8 mouse cellular contexts compared by ENCODE assay signal in genomic region chr3:90509747-90510123, GRCm38 (mm10). TPM values are rescaled to one million over a fixed set of nuclear protein-coding genes. Genes with fewer than 3 reads are reported as not detected.
DNase-seq lines count a peak whose midpoint lies in the region; ATAC-seq and TF ChIP-seq lines count a peak whose summit lies in the region.

No protein-coding gene starts in this region.

- peak overlapping the region; percentile 95 for H3K4me3 ChIP-seq in kidney, postnatal 0 days (replicated peaks; ENCODE audit: low read depth, low read length)
- H3K4me3 ChIP-seq in embryonic facial prominence, embryonic 11.5 days (ENCODE audit: low read depth, low read length) = no peak overlapping the region; the same call in 1 of the 2 replicates
- peak overlapping the region; percentile 97 for H3K4me3 ChIP-seq in intestine, embryonic 15.5 days (replicated peaks)
- peak overlapping the region; percentile 99 for H3K4me3 ChIP-seq in neural tube, embryonic 12.5 days

- DNase-seq in kidney, postnatal 0 days (ENCODE audit: low spot score) = no peak
- no peak for DNase-seq in kidney, postnatal 14 days
- no peak for DNase-seq in embryonic facial prominence, embryonic 11.5 days (ENCODE audit: low spot score)
- no peak for DNase-seq in thymus, postnatal 4 days
- DNase-seq in right cerebral cortex, postnatal 36 days (ENCODE audit: low spot score in 2 of 2) = no peak
- DNase-seq in urinary bladder, postnatal 4 days (ENCODE audit: low spot score in 2 of 2) = no peak

- ATAC-seq in kidney, postnatal 0 days (replicated peaks; ENCODE audit: low FRiP score, low read depth) = no peak
- ATAC-seq in embryonic facial prominence, embryonic 11.5 days (replicated peaks; ENCODE audit: insufficient number of reproducible peaks, low FRiP score, low TSS enrichment, low read depth) = peak; percentile 22; the same call in 1 of the 2 replicates
- ATAC-seq in intestine, embryonic 15.5 days = peak; percentile 6
- ATAC-seq in neural tube, embryonic 12.5 days (ENCODE audit: low FRiP score, low read depth) = peak; percentile 42

- WGBS in kidney, postnatal 0 days = 26% methylated on average over 2 of the region's 2 CpGs
- WGBS in embryonic facial prominence, embryonic 11.5 days = 9% methylated on average over 2 of the region's 2 CpGs
- 18% methylated on average over 2 of the region's 2 CpGs for WGBS in intestine, embryonic 15.5 days
- 26% methylated on average over 2 of the region's 2 CpGs for WGBS in neural tube, embryonic 12.5 days

- no peak for TF ChIP-seq CTCF in kidney, postnatal 0 days (IDR thresholded peaks at IDR 0.05; ENCODE audit: low read depth)

- no peaks in the 10 kb centered on the region for H3K9me3 ChIP-seq in kidney, postnatal 0 days (replicated peaks; ENCODE audit: low read length)
- H3K9me3 ChIP-seq in embryonic facial prominence, embryonic 11.5 days (replicated peaks; ENCODE audit: control insufficient read depth, low read length) = no peaks in the 10 kb centered on the region
- H3K9me3 ChIP-seq in intestine, embryonic 15.5 days = no peaks in the 10 kb centered on the region
- H3K9me3 ChIP-seq in neural tube, embryonic 12.5 days = no peaks in the 10 kb centered on the region

- H3K27me3 ChIP-seq in kidney, postnatal 0 days (ENCODE audit: insufficient read depth, low read length) = no peaks in the 10 kb centered on the region
- 0 out of 2 replicates have a peak, but pooled peaks cover 8% of the 10 kb centered on the region for H3K27me3 ChIP-seq in embryonic facial prominence, embryonic 11.5 days (ENCODE audit: control insufficient read depth, insufficient read depth, low read length)
- no peaks in the 10 kb centered on the region for H3K27me3 ChIP-seq in intestine, embryonic 15.5 days (replicated peaks)
- H3K27me3 ChIP-seq in neural tube, embryonic 12.5 days (replicated peaks) = peaks cover 17% of the 10 kb centered on the region

- H3K4me1 ChIP-seq in kidney, postnatal 0 days (replicated peaks; ENCODE audit: insufficient read depth, low read length) = peaks cover 6% of the 10 kb centered on the region
- H3K4me1 ChIP-seq in embryonic facial prominence, embryonic 11.5 days (ENCODE audit: control insufficient read depth, insufficient read depth, low read length) = peaks cover 6% of the 10 kb centered on the region
- H3K4me1 ChIP-seq in intestine, embryonic 15.5 days (replicated peaks) = peaks cover 21% of the 10 kb centered on the region
- H3K4me1 ChIP-seq in neural tube, embryonic 12.5 days = peaks cover 22% of the 10 kb centered on the region

- peak overlapping the region; percentile 76 for H3K4me2 ChIP-seq in kidney, postnatal 0 days (ENCODE audit: low read length)
- H3K4me2 ChIP-seq in embryonic facial prominence, embryonic 11.5 days (ENCODE audit: low read depth, low read length) = no peak overlapping the region
- peak overlapping the region; percentile 61 for H3K4me2 ChIP-seq in intestine, embryonic 15.5 days (replicated peaks)
- H3K4me2 ChIP-seq in neural tube, embryonic 12.5 days (replicated peaks) = peak overlapping the region; percentile 47

- H3K27ac ChIP-seq in kidney, postnatal 0 days = peak overlapping the region; percentile 98
- no peak overlapping the region for H3K27ac ChIP-seq in embryonic facial prominence, embryonic 11.5 days (replicated peaks; ENCODE audit: low read depth, low read length)
- peak overlapping the region; percentile 61 for H3K27ac ChIP-seq in intestine, embryonic 15.5 days
- no peak overlapping the region for H3K27ac ChIP-seq in neural tube, embryonic 12.5 days

- H3K36me3 ChIP-seq in kidney, postnatal 0 days (ENCODE audit: insufficient read depth, low read length) = peaks cover 11% of the 10 kb centered on the region
- H3K36me3 ChIP-seq in embryonic facial prominence, embryonic 11.5 days (replicated peaks; ENCODE audit: control insufficient read depth, insufficient read depth, low read depth, low read length) = peaks cover 10% of the 10 kb centered on the region
- H3K36me3 ChIP-seq in intestine, embryonic 15.5 days = peaks cover 8% of the 10 kb centered on the region; the same call in 1 of the 2 replicates
- H3K36me3 ChIP-seq in neural tube, embryonic 12.5 days = peaks cover 28% of the 10 kb centered on the region

- H3K9ac ChIP-seq in kidney, postnatal 0 days (ENCODE audit: low read depth, low read length) = no peak overlapping the region
- no peak overlapping the region for H3K9ac ChIP-seq in embryonic facial prominence, embryonic 11.5 days (replicated peaks; ENCODE audit: low read length)
- H3K9ac ChIP-seq in intestine, embryonic 15.5 days = no peak overlapping the region
- no peak overlapping the region for H3K9ac ChIP-seq in neural tube, embryonic 12.5 days

RNA-seq across cellular contexts. Expression of gene Chtop, which starts 0.4 kb away (rescaled TPM):
- 122 and 126 TPM in 2 replicates for polyA plus RNA-seq in kidney, postnatal 0 days (2015; fragmentation: Nextera tagmentation; extraction: Ambion mirVana)
- polyA plus RNA-seq in embryonic facial prominence, embryonic 11.5 days (2014; fragmentation: Nextera tagmentation; extraction: Ambion mirVana) = 126 and 132 TPM in 2 replicates
- polyA plus RNA-seq in intestine, embryonic 15.5 days (2015; fragmentation: Nextera tagmentation; extraction: Ambion mirVana) = 117 and 125 TPM in 2 replicates
- polyA plus RNA-seq in neural tube, embryonic 12.5 days (2016; fragmentation: Nextera tagmentation; extraction: Ambion mirVana) = 211 and 215 TPM in 2 replicates

RNA-seq across cellular contexts. Expression of gene S100a1, which starts 4.5 kb away (rescaled TPM):
- 336 and 353 TPM in 2 replicates for polyA plus RNA-seq in kidney, postnatal 0 days (2015; fragmentation: Nextera tagmentation; extraction: Ambion mirVana)
- polyA plus RNA-seq in embryonic facial prominence, embryonic 11.5 days (2014; fragmentation: Nextera tagmentation; extraction: Ambion mirVana) = 8.4 and 13.4 TPM in 2 replicates
- polyA plus RNA-seq in intestine, embryonic 15.5 days (2015; fragmentation: Nextera tagmentation; extraction: Ambion mirVana) = 82.3 and 109 TPM in 2 replicates
- 5.0 and 7.2 TPM in 2 replicates for polyA plus RNA-seq in neural tube, embryonic 12.5 days (2016; fragmentation: Nextera tagmentation; extraction: Ambion mirVana)

RNA-seq across cellular contexts. Expression of gene S100a13, which starts 4.5 kb away (rescaled TPM):
- polyA plus RNA-seq in kidney, postnatal 0 days (2015; fragmentation: Nextera tagmentation; extraction: Ambion mirVana) = 72.2 and 78.5 TPM in 2 replicates
- polyA plus RNA-seq in embryonic facial prominence, embryonic 11.5 days (2014; fragmentation: Nextera tagmentation; extraction: Ambion mirVana) = 12.9 and 14.6 TPM in 2 replicates
- polyA plus RNA-seq in intestine, embryonic 15.5 days (2015; fragmentation: Nextera tagmentation; extraction: Ambion mirVana) = 35.6 and 36.3 TPM in 2 replicates
- polyA plus RNA-seq in neural tube, embryonic 12.5 days (2016; fragmentation: Nextera tagmentation; extraction: Ambion mirVana) = 10.6 and 12.3 TPM in 2 replicates

RNA-seq across cellular contexts. Expression of gene S100a14, which starts 16.9 kb away (rescaled TPM):
- 10.2 and 12.5 TPM in 2 replicates for polyA plus RNA-seq in kidney, postnatal 0 days (2015; fragmentation: Nextera tagmentation; extraction: Ambion mirVana)
- 0.32 TPM in 1 of 2 replicates, not detected in the other for polyA plus RNA-seq in embryonic facial prominence, embryonic 11.5 days (2014; fragmentation: Nextera tagmentation; extraction: Ambion mirVana)
- polyA plus RNA-seq in intestine, embryonic 15.5 days (2015; fragmentation: Nextera tagmentation; extraction: Ambion mirVana) = 6.3 and 8.5 TPM in 2 replicates
- not detected in 2 replicates for polyA plus RNA-seq in neural tube, embryonic 12.5 days (2016; fragmentation: Nextera tagmentation; extraction: Ambion mirVana)

RNA-seq across cellular contexts. Expression of gene Snapin, which starts 18.9 kb away (rescaled TPM):
- 76.1 and 79.6 TPM in 2 replicates for polyA plus RNA-seq in kidney, postnatal 0 days (2015; fragmentation: Nextera tagmentation; extraction: Ambion mirVana)
- 63.3 and 65.8 TPM in 2 replicates for polyA plus RNA-seq in embryonic facial prominence, embryonic 11.5 days (2014; fragmentation: Nextera tagmentation; extraction: Ambion mirVana)
- 69.8 and 74.0 TPM in 2 replicates for polyA plus RNA-seq in intestine, embryonic 15.5 days (2015; fragmentation: Nextera tagmentation; extraction: Ambion mirVana)
- 81.7 and 87.0 TPM in 2 replicates for polyA plus RNA-seq in neural tube, embryonic 12.5 days (2016; fragmentation: Nextera tagmentation; extraction: Ambion mirVana)

Comparison
In these comparisons a context has a peak if more than half of its experiments do, and no peak if none do; other contexts are left out.
1. H3K27ac ChIP-seq: peak in kidney, postnatal 0 days (single experiment) and intestine, embryonic 15.5 days (single experiment); none in embryonic facial prominence, embryonic 11.5 days (single experiment) and neural tube, embryonic 12.5 days (single experiment).